Mouse (Mus musculus) ES-Bruce4 (cell line): ENCODE data around the gene Hs3st3b1. TPM values are rescaled to one million over a fixed set of nuclear protein-coding genes. Genes with fewer than 3 reads are reported as not detected.
A peak's percentile ranks its signal among the peaks of the same experiment; 100 is the strongest.

Experiments
- H3K27ac ChIP-seq: 2 replicates; pipeline ENCODE4 v1.5.1; 2012; ENCODE audit warnings: low read length, inconsistent platforms; ENCODE audit not compliant: insufficient read depth
- H3K27me3 ChIP-seq: 2 replicates; pipeline ENCODE4 v1.6.1; 2012; ENCODE audit warnings: mild to moderate bottlenecking, low read length, inconsistent platforms; ENCODE audit not compliant: control insufficient read depth, poor library complexity, insufficient read depth, severe bottlenecking
- H3K36me3 ChIP-seq: 2 replicates; pipeline ENCODE4 v1.6.1; 2012; ENCODE audit warnings: inconsistent platforms, mild to moderate bottlenecking, low read length, moderate library complexity; ENCODE audit not compliant: control insufficient read depth, poor library complexity, insufficient read depth, severe bottlenecking
- H3K4me1 ChIP-seq: one replicate; pipeline ENCODE4 v1.8.1; 2011; ENCODE audit warnings: low read length; ENCODE audit not compliant: control insufficient read depth, insufficient read depth
- H3K4me3 ChIP-seq: 2 replicates; pipeline ENCODE4 v1.5.1; 2011; ENCODE audit warnings: low read depth, mild to moderate bottlenecking, low read length
- H3K9ac ChIP-seq: 2 replicates; pipeline ENCODE4 v1.6.1; 2012; ENCODE audit warnings: low read depth, mild to moderate bottlenecking, inconsistent platforms; ENCODE audit not compliant: poor library complexity, severe bottlenecking
- H3K9me3 ChIP-seq: replicated peaks from 2 replicates; pipeline ENCODE4 v1.6.1; 2012; ENCODE audit warnings: mild to moderate bottlenecking, low read length, inconsistent platforms; ENCODE audit not compliant: control insufficient read depth, poor library complexity, insufficient read depth, severe bottlenecking
- CTCF ChIP-seq: IDR thresholded peaks from one replicate; pipeline ENCODE4 v1.8.1; 2011; ENCODE audit warnings: low read depth, low read length
- EP300 ChIP-seq: IDR thresholded peaks from 2 replicates; pipeline ENCODE4 v1.6.1; 2011; ENCODE audit warnings: low read depth, low read length; ENCODE audit not compliant: insufficient read depth
- POLR2A ChIP-seq: IDR thresholded peaks from one replicate; pipeline ENCODE4 v1.8.1; 2011; ENCODE audit warnings: low read length; ENCODE audit not compliant: insufficient read depth
- polyA plus RNA-seq: library from polyadenylated mRNA; stranded (reverse); fragments of >200 nt; gene quantifications from 2 replicates; pipeline ENCODE4 v1.2.4, GENCODE M21; 2011; ENCODE audit warnings: low read depth; ENCODE audit not compliant: missing spikeins, insufficient read depth, insufficient read length

Hs3st3b1 gene
- polyA plus RNA-seq, 1 experiment, result 8.4 TPM

- H3K27me3 ChIP-seq, result no peaks in the 10 kb centered on the region
- no peaks in the 10 kb centered on the region for H3K36me3 ChIP-seq
- H3K9ac ChIP-seq, result no peak overlapping the region
- 0 out of 2 replicates have a peak overlapping the region, but pooled peaks have one; percentile 8 for H3K27ac ChIP-seq
- H3K9me3 ChIP-seq, result no peaks in the 10 kb centered on the region
- H3K4me1 ChIP-seq, result peaks cover 11% of the 10 kb centered on the region
- H3K4me3 ChIP-seq, result peak overlapping the region; percentile 15; the same call in 1 of the 2 replicates
- TF ChIP-seq POLR2A, result no peak
- peak; percentile 65; the same call in 1 of the 2 replicates for TF ChIP-seq EP300
- TF ChIP-seq CTCF, result no peak
Observed at GRCm38 (mm10) chr11:63951831-63952631, 29.9 kb upstream of the Hs3st3b1 start.

- Histone ChIP-seq H3K36me3 (no peaks in the 10 kb centered on the region), H3K9me3 (no peaks in the 10 kb centered on the region), H3K4me3 (no peak overlapping the region), H3K27ac (no peak overlapping the region), H3K4me1 (peaks cover 4% of the 10 kb centered on the region), H3K9ac (no peak overlapping the region), H3K27me3 (no peaks in the 10 kb centered on the region)
- TF ChIP-seq EP300, result no peak
- no peak for TF ChIP-seq CTCF
- TF ChIP-seq POLR2A, result no peak
Observed at GRCm38 (mm10) chr11:63948371-63948770, 26.3 kb upstream of the Hs3st3b1 start.

- Histone ChIP-seq H3K27ac (no peak overlapping the region), H3K36me3 (no peaks in the 10 kb centered on the region), H3K4me1 (peaks cover 2% of the 10 kb centered on the region), H3K9ac (no peak overlapping the region), H3K27me3 (no peaks in the 10 kb centered on the region), H3K4me3 (no peak overlapping the region), H3K9me3 (no peaks in the 10 kb centered on the region)
- TF ChIP-seq CTCF (no peak), EP300 (no peak), POLR2A (no peak)
Observed at GRCm38 (mm10) chr11:63947024-63947423, 24.9 kb upstream of the Hs3st3b1 start.

- Histone ChIP-seq H3K27me3 (no peaks in the 10 kb centered on the region), H3K9ac (no peak overlapping the region), H3K27ac (no peak overlapping the region), H3K4me3 (no peak overlapping the region), H3K9me3 (no peaks in the 10 kb centered on the region), H3K4me1 (no peaks in the 10 kb centered on the region), H3K36me3 (no peaks in the 10 kb centered on the region)
- TF ChIP-seq CTCF (no peak), EP300 (no peak), POLR2A (no peak)
Observed at GRCm38 (mm10) chr11:63943947-63944346, 21.9 kb upstream of the Hs3st3b1 start.

GRCm38 (mm10) chr11:63943268-63943890, 21.3 kb upstream of the Hs3st3b1 start:
- no peak overlapping the region for H3K27ac ChIP-seq
- TF ChIP-seq CTCF, result no peak
- H3K9ac ChIP-seq, result no peak overlapping the region

GRCm38 (mm10) chr11:63942177-63942576, 20.1 kb upstream of the Hs3st3b1 start:
- no peak for TF ChIP-seq POLR2A
- Histone ChIP-seq H3K27ac (no peak overlapping the region), H3K4me1 (no peaks in the 10 kb centered on the region), H3K9me3 (no peaks in the 10 kb centered on the region), H3K9ac (no peak overlapping the region), H3K36me3 (no peaks in the 10 kb centered on the region), H3K27me3 (no peaks in the 10 kb centered on the region), H3K4me3 (no peak overlapping the region)

More at GRCm38 (mm10) chr11:63943268-63943890, 21.3 kb upstream of the Hs3st3b1 start:
- no peaks in the 10 kb centered on the region for H3K9me3 ChIP-seq
- no peaks in the 10 kb centered on the region for H3K4me1 ChIP-seq
- no peaks in the 10 kb centered on the region for H3K27me3 ChIP-seq
- H3K4me3 ChIP-seq, result no peak overlapping the region
- no peaks in the 10 kb centered on the region for H3K36me3 ChIP-seq
